Comparison of ENCODE assay signal across 8 mouse cellular contexts in the genomic region with DNA sequence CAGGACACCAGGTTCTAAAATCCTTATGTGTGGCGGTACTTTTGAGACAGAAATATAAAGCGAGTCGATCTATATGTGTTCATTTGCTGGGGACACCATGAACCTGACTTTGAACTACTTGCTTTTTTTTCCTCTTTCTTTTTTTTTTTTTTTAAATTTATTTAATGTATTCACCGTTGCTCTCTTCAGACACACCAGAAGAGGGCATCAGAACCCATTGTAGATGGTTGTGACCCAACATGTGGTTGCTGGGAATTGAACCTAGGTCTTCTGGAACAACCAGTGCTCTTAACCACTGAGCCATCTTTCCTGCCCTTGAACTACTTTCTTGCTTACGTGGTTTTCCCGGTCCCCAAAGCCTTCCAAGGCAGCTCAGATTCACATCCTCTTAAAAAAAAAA. TPM values are rescaled to one million over a fixed set of nuclear protein-coding genes. Genes with fewer than 3 reads are reported as not detected.
A peak's percentile ranks its signal among the peaks of the same experiment; 100 is the strongest.
DNase-seq lines count a peak whose midpoint lies in the region; ATAC-seq and TF ChIP-seq lines count a peak whose summit lies in the region.

No protein-coding gene starts in this region.

- H3K27ac ChIP-seq in kidney, embryonic 14.5 days (ENCODE audit: low read depth, low read length): peak overlapping the region; percentile 81; the same call in 1 of the 2 replicates
- H3K27ac ChIP-seq in hindbrain, embryonic 14.5 days: peak overlapping the region; percentile 95
- peak overlapping the region; percentile 89 for H3K27ac ChIP-seq in midbrain, embryonic 15.5 days

- no peaks in the 10 kb centered on the region for H3K27me3 ChIP-seq in kidney, embryonic 14.5 days (ENCODE audit: control insufficient read depth, insufficient read depth, low read length)
- no peaks in the 10 kb centered on the region for H3K27me3 ChIP-seq in hindbrain, embryonic 14.5 days (ENCODE audit: control insufficient read depth, insufficient read depth, low read length)
- no peaks in the 10 kb centered on the region for H3K27me3 ChIP-seq in midbrain, embryonic 15.5 days (replicated peaks)

- no peaks in the 10 kb centered on the region for H3K9me3 ChIP-seq in kidney, embryonic 14.5 days (ENCODE audit: control insufficient read depth, low read length)
- no peaks in the 10 kb centered on the region for H3K9me3 ChIP-seq in hindbrain, embryonic 14.5 days (ENCODE audit: control insufficient read depth, low read length)
- no peaks in the 10 kb centered on the region for H3K9me3 ChIP-seq in midbrain, embryonic 15.5 days

- H3K4me1 ChIP-seq in kidney, embryonic 14.5 days (ENCODE audit: control insufficient read depth, insufficient read depth, low read length): peaks cover 17% of the 10 kb centered on the region
- H3K4me1 ChIP-seq in hindbrain, embryonic 14.5 days (replicated peaks; ENCODE audit: control insufficient read depth, insufficient read depth, low read length): peaks cover 16% of the 10 kb centered on the region
- H3K4me1 ChIP-seq in midbrain, embryonic 15.5 days: peaks cover 37% of the 10 kb centered on the region

- peaks cover 9% of the 10 kb centered on the region for H3K36me3 ChIP-seq in kidney, embryonic 14.5 days (ENCODE audit: control insufficient read depth, insufficient read depth, low read length)
- H3K36me3 ChIP-seq in hindbrain, embryonic 14.5 days (replicated peaks; ENCODE audit: control insufficient read depth, insufficient read depth): no peaks in the 10 kb centered on the region
- no peaks in the 10 kb centered on the region for H3K36me3 ChIP-seq in midbrain, embryonic 15.5 days (replicated peaks)

- H3K9ac ChIP-seq in kidney, embryonic 14.5 days (ENCODE audit: low read depth, low read length): peak overlapping the region; percentile 83
- peak overlapping the region; percentile 92 for H3K9ac ChIP-seq in hindbrain, embryonic 14.5 days
- peak overlapping the region; percentile 93 for H3K9ac ChIP-seq in midbrain, embryonic 15.5 days

- ATAC-seq in kidney, embryonic 14.5 days (ENCODE audit: low FRiP score, low TSS enrichment): no peak
- no peak for ATAC-seq in hindbrain, embryonic 14.5 days (ENCODE audit: low FRiP score)
- ATAC-seq in midbrain, embryonic 15.5 days (replicated peaks): no peak

- TF ChIP-seq CTCF in brain, embryonic 14.5 days (IDR thresholded peaks at IDR 0.05; ENCODE audit: borderline replicate concordance, extremely low read depth, insufficient read depth, insufficient read length): peak; percentile 11; the same call in 1 of the 2 replicates

- peak overlapping the region; percentile 76 for H3K4me2 ChIP-seq in kidney, embryonic 14.5 days (replicated peaks; ENCODE audit: low read depth, low read length)
- peak overlapping the region; percentile 90 for H3K4me2 ChIP-seq in hindbrain, embryonic 14.5 days (replicated peaks)
- H3K4me2 ChIP-seq in midbrain, embryonic 15.5 days: peak overlapping the region; percentile 72

- H3K4me3 ChIP-seq in kidney, embryonic 14.5 days (ENCODE audit: low read length): peak overlapping the region; percentile 99
- H3K4me3 ChIP-seq in hindbrain, embryonic 14.5 days (replicated peaks; ENCODE audit: low read length): peak overlapping the region; percentile 93
- peak overlapping the region; percentile 77 for H3K4me3 ChIP-seq in midbrain, embryonic 15.5 days

- TF ChIP-seq POLR2A in brain, embryonic 14.5 days (IDR thresholded peaks at IDR 0.05; ENCODE audit: borderline replicate concordance, extremely low read depth, insufficient read depth, insufficient read length, poor library complexity, severe bottlenecking): no peak

- no peak for DNase-seq in kidney, adult 8-10 months
- DNase-seq in brain, embryonic 14.5 days (ENCODE audit: low read depth): no peak
- DNase-seq in hindbrain, embryonic 14.5 days (ENCODE audit: low spot score): no peak
- no peak for DNase-seq in urinary bladder, adult 18-20 months (ENCODE audit: low spot score in 2 of 2)
- DNase-seq in frontal cortex, postnatal 36 days (ENCODE audit: low spot score in 2 of 2): no peak
- no peak for DNase-seq in kidney, postnatal 10 days

- 51% methylated on average over 6 of the region's 6 CpGs for WGBS in kidney, embryonic 14.5 days
- WGBS in hindbrain, embryonic 14.5 days: 51% methylated on average over 6 of the region's 6 CpGs
- 47% methylated on average over 6 of the region's 6 CpGs for WGBS in midbrain, embryonic 15.5 days

RNA-seq across cellular contexts. Expression of gene Mapk8ip3, which starts 0.5 kb away (rescaled TPM):
- 23.9 and 31.8 TPM in 2 replicates for polyA plus RNA-seq in kidney, embryonic 14.5 days (2014; fragmentation: Nextera tagmentation; extraction: Ambion mirVana)
- 217 and 242 TPM in 2 replicates for polyA plus RNA-seq in brain, embryonic 14.5 days (2012; rRNA removed)
- polyA plus RNA-seq in hindbrain, embryonic 14.5 days (2014; fragmentation: Nextera tagmentation; extraction: Ambion mirVana): 86.0 and 90.1 TPM in 2 replicates
- 99.5 and 112 TPM in 2 replicates for polyA plus RNA-seq in midbrain, embryonic 15.5 days (2015; fragmentation: Nextera tagmentation; extraction: Ambion mirVana)

RNA-seq across cellular contexts. Expression of gene Jpt2, which starts 23.2 kb away (rescaled TPM):
- 131 and 155 TPM in 2 replicates for polyA plus RNA-seq in kidney, embryonic 14.5 days (2014; fragmentation: Nextera tagmentation; extraction: Ambion mirVana)
- polyA plus RNA-seq in brain, embryonic 14.5 days (2012; rRNA removed): 62.9 and 65.5 TPM in 2 replicates
- polyA plus RNA-seq in hindbrain, embryonic 14.5 days (2014; fragmentation: Nextera tagmentation; extraction: Ambion mirVana): 58.2 and 60.6 TPM in 2 replicates
- polyA plus RNA-seq in midbrain, embryonic 15.5 days (2015; fragmentation: Nextera tagmentation; extraction: Ambion mirVana): 102 and 103 TPM in 2 replicates

RNA-seq across cellular contexts. Expression of gene Nme3, which starts 41.0 kb away (rescaled TPM):
- 84.6 and 99.5 TPM in 2 replicates for polyA plus RNA-seq in kidney, embryonic 14.5 days (2014; fragmentation: Nextera tagmentation; extraction: Ambion mirVana)
- 71.5 and 91.4 TPM in 2 replicates for polyA plus RNA-seq in brain, embryonic 14.5 days (2012; rRNA removed)
- polyA plus RNA-seq in hindbrain, embryonic 14.5 days (2014; fragmentation: Nextera tagmentation; extraction: Ambion mirVana): 85.6 and 95.8 TPM in 2 replicates
- polyA plus RNA-seq in midbrain, embryonic 15.5 days (2015; fragmentation: Nextera tagmentation; extraction: Ambion mirVana): 79.7 and 82.3 TPM in 2 replicates

RNA-seq across cellular contexts. Expression of gene Mrps34, which starts 42.4 kb away (rescaled TPM):
- 102 and 111 TPM in 2 replicates for polyA plus RNA-seq in kidney, embryonic 14.5 days (2014; fragmentation: Nextera tagmentation; extraction: Ambion mirVana)
- polyA plus RNA-seq in brain, embryonic 14.5 days (2012; rRNA removed): 94.6 and 120 TPM in 2 replicates
- 72.9 and 82.6 TPM in 2 replicates for polyA plus RNA-seq in hindbrain, embryonic 14.5 days (2014; fragmentation: Nextera tagmentation; extraction: Ambion mirVana)
- polyA plus RNA-seq in midbrain, embryonic 15.5 days (2015; fragmentation: Nextera tagmentation; extraction: Ambion mirVana): 73.1 and 78.9 TPM in 2 replicates

RNA-seq across cellular contexts. Expression of gene Eme2, which starts 42.4 kb away (rescaled TPM):
- 18.2 and 25.2 TPM in 2 replicates for polyA plus RNA-seq in kidney, embryonic 14.5 days (2014; fragmentation: Nextera tagmentation; extraction: Ambion mirVana)
- 41.0 and 50.3 TPM in 2 replicates for polyA plus RNA-seq in brain, embryonic 14.5 days (2012; rRNA removed)
- polyA plus RNA-seq in hindbrain, embryonic 14.5 days (2014; fragmentation: Nextera tagmentation; extraction: Ambion mirVana): 22.7 and 23.7 TPM in 2 replicates
- 31.5 and 33.4 TPM in 2 replicates for polyA plus RNA-seq in midbrain, embryonic 15.5 days (2015; fragmentation: Nextera tagmentation; extraction: Ambion mirVana)
